Mouse (Mus musculus) stomach, embryonic 14.5 days (tissue): ENCODE measurements around the gene Ppia. TPM values are rescaled to one million over a fixed set of nuclear protein-coding genes. Genes with fewer than 3 reads are reported as not detected.
A peak's percentile ranks its signal among the peaks of the same experiment; 100 is the strongest.

ENCODE experiments used
- ATAC-seq: fragments of 200-750 bp; cut with Nextera tagmentation; 2 replicates; pipeline ENCODE4 v1.8.0; 2017; ENCODE audit warnings: low read depth, moderate TSS enrichment; ENCODE audit not compliant: insufficient number of reproducible peaks, insufficient read depth, low FRiP score
- H3K27ac ChIP-seq: fragments of 300-500 bp; sonication (generic); 2 replicates; pipeline ENCODE4 v1.5.1; 2014; ENCODE audit warnings: mild to moderate bottlenecking, low read length, moderate library complexity, mixed read lengths
- H3K27me3 ChIP-seq: fragments of 300-500 bp; sonication (generic); 2 replicates; pipeline ENCODE4 v1.6.1; 2014; ENCODE audit warnings: low read length, control low read depth, mixed read lengths; ENCODE audit not compliant: control insufficient read depth, insufficient read depth
- H3K36me3 ChIP-seq: fragments of 300-500 bp; sonication (generic); 2 replicates; pipeline ENCODE4 v1.6.1; 2014; ENCODE audit warnings: mild to moderate bottlenecking, control low read depth, low read length, moderate library complexity, mixed read lengths; ENCODE audit not compliant: control insufficient read depth, insufficient read depth
- H3K4me1 ChIP-seq: fragments of 300-500 bp; sonication (generic); 2 replicates; pipeline ENCODE4 v1.6.1; 2014; ENCODE audit warnings: low read length, control low read depth, mixed read lengths; ENCODE audit not compliant: control insufficient read depth, insufficient read depth
- H3K4me2 ChIP-seq: fragments of 300-500 bp; sonication (generic); replicated peaks from 2 replicates; pipeline ENCODE4 v1.6.1; 2014; ENCODE audit warnings: low read depth, low read length, control low read depth
- H3K4me3 ChIP-seq: fragments of 300-500 bp; sonication (generic); 2 replicates; pipeline ENCODE4 v1.5.1; 2014; ENCODE audit warnings: low read depth, low read length, control low read depth
- H3K9ac ChIP-seq: fragments of 300-500 bp; sonication (generic); replicated peaks from 2 replicates; pipeline ENCODE4 v1.6.1; 2014; ENCODE audit warnings: low read depth, mild to moderate bottlenecking, control low read depth, low read length, moderate library complexity, mixed read lengths
- H3K9me3 ChIP-seq: fragments of 300-500 bp; sonication (generic); 2 replicates; pipeline ENCODE4 v1.6.1; 2016; ENCODE audit warnings: low read depth, low read length, control low read depth; ENCODE audit not compliant: control insufficient read depth
- WGBS: fragments of 180-500 bp; shearing (Covaris S2); extraction: QIAGEN DNeasy Blood & Tissue Kit; methylation state at CpG from one replicate; pipeline ENCODE4 v1.1.7; 2014; 5-methylcytosine and 5-hydroxymethylcytosine counted together
- polyA plus RNA-seq: library from polyadenylated mRNA; unstranded; fragments of >200 nt; fragmentation: Nextera tagmentation; extraction: Ambion mirVana; gene quantifications from 2 replicates; pipeline ENCODE4 v1.2.1, GENCODE M21; 2014

Gene Ppia
- polyA plus RNA-seq, 1 experiment from 2014 or later, result 5,614 TPM

GRCm38 (mm10) chr11:6398141-6398540 lies 17.1 kb upstream of the Ppia start:
- Histone ChIP-seq H3K9me3 (no peaks in the 10 kb centered on the region), H3K27ac (no peak overlapping the region), H3K36me3 (peaks cover 71% of the 10 kb centered on the region), H3K27me3 (no peaks in the 10 kb centered on the region), H3K4me2 (no peak overlapping the region), H3K4me3 (no peak overlapping the region), H3K9ac (no peak overlapping the region), H3K4me1 (no peaks in the 10 kb centered on the region)
- WGBS, result 91% methylated on average over 10 of the region's 10 CpGs
- no peak for ATAC-seq

- Histone ChIP-seq H3K27ac (no peak overlapping the region), H3K4me1 (peaks cover 29% of the 10 kb centered on the region), H3K27me3 (no peaks in the 10 kb centered on the region), H3K9ac (no peak overlapping the region), H3K9me3 (no peaks in the 10 kb centered on the region), H3K4me3 (no peak overlapping the region), H3K4me2 (no peak overlapping the region), H3K36me3 (peaks cover 69% of the 10 kb centered on the region)
- no peak for ATAC-seq
- WGBS, result 86% methylated on average over 19 of the region's 19 CpGs
Measured at GRCm38 (mm10) chr11:6402515-6403510, 12.4 kb upstream of the Ppia start.

GRCm38 (mm10) chr11:6403830-6404405 lies 11.3 kb upstream of the Ppia start:
- no peaks in the 10 kb centered on the region for H3K9me3 ChIP-seq
- H3K4me3 ChIP-seq, result no peak overlapping the region
- H3K36me3 ChIP-seq, result peaks cover 60% of the 10 kb centered on the region
- no peak for ATAC-seq
- H3K4me2 ChIP-seq, result no peak overlapping the region
- no peak overlapping the region for H3K27ac ChIP-seq
- peaks cover 29% of the 10 kb centered on the region for H3K4me1 ChIP-seq
- WGBS, result 92% methylated on average over 5 of the region's 5 CpGs
- H3K27me3 ChIP-seq, result no peaks in the 10 kb centered on the region
- H3K9ac ChIP-seq, result no peak overlapping the region

- 65% methylated on average over 9 of the region's 9 CpGs for WGBS
- H3K4me3 ChIP-seq, result no peak overlapping the region
- ATAC-seq, result 0 out of 2 replicates have a peak, but pooled peaks have one; percentile 3
- peaks cover 50% of the 10 kb centered on the region for H3K36me3 ChIP-seq
- no peak overlapping the region for H3K4me2 ChIP-seq
- H3K9ac ChIP-seq, result no peak overlapping the region
- H3K27ac ChIP-seq, result peak overlapping the region; percentile 91
- peaks cover 29% of the 10 kb centered on the region for H3K4me1 ChIP-seq
- no peaks in the 10 kb centered on the region for H3K27me3 ChIP-seq
- no peaks in the 10 kb centered on the region for H3K9me3 ChIP-seq
Measured at GRCm38 (mm10) chr11:6404699-6405566, 10.3 kb upstream of the Ppia start.

GRCm38 (mm10) chr11:6405591-6406081 lies 9.6 kb upstream of the Ppia start:
- no peak overlapping the region for H3K9ac ChIP-seq
- H3K9me3 ChIP-seq, result no peaks in the 10 kb centered on the region
- H3K27ac ChIP-seq, result peak overlapping the region; percentile 91
- H3K4me2 ChIP-seq, result no peak overlapping the region
- H3K27me3 ChIP-seq, result no peaks in the 10 kb centered on the region
- 38% methylated on average over 4 of the region's 4 CpGs for WGBS
- H3K4me1 ChIP-seq, result peaks cover 29% of the 10 kb centered on the region
- H3K4me3 ChIP-seq, result no peak overlapping the region
- H3K36me3 ChIP-seq, result peaks cover 44% of the 10 kb centered on the region
- ATAC-seq, result peak; percentile 40; the same call in 1 of the 2 replicates

- H3K4me2 ChIP-seq, result no peak overlapping the region
- no peak overlapping the region; the same call in 1 of the 2 replicates for H3K9ac ChIP-seq
- no peaks in the 10 kb centered on the region for H3K27me3 ChIP-seq
- peak overlapping the region; percentile 91 for H3K27ac ChIP-seq
- WGBS, result 30% methylated on average over 14 of the region's 14 CpGs
- peaks cover 29% of the 10 kb centered on the region for H3K4me1 ChIP-seq
- H3K4me3 ChIP-seq, result no peak overlapping the region
- H3K36me3 ChIP-seq, result peaks cover 35% of the 10 kb centered on the region
- H3K9me3 ChIP-seq, result no peaks in the 10 kb centered on the region
- ATAC-seq, result peak; percentile 73
Measured at GRCm38 (mm10) chr11:6406251-6407161, 8.7 kb upstream of the Ppia start.

- H3K36me3 ChIP-seq, result peaks cover 33% of the 10 kb centered on the region
- 90% methylated on average over 3 of the region's 3 CpGs for WGBS
- no peaks in the 10 kb centered on the region for H3K9me3 ChIP-seq
- H3K27me3 ChIP-seq, result no peaks in the 10 kb centered on the region
- no peak overlapping the region for H3K9ac ChIP-seq
- peaks cover 29% of the 10 kb centered on the region for H3K4me1 ChIP-seq
- no peak overlapping the region for H3K4me2 ChIP-seq
- no peak for ATAC-seq
- H3K4me3 ChIP-seq, result no peak overlapping the region
- H3K27ac ChIP-seq, result peak overlapping the region; percentile 91; the same call in 1 of the 2 replicates
Measured at GRCm38 (mm10) chr11:6407162-6407621, 8.1 kb upstream of the Ppia start.
